Mouse (Mus musculus): ENCODE data around the gene Arhgdib. TPM values are rescaled to one million over a fixed set of nuclear protein-coding genes. Genes with fewer than 3 reads are reported as not detected.
A peak's percentile ranks its signal among the peaks of the same experiment; 100 is the strongest.

Gene Arhgdib
- polyA plus RNA-seq, 1 experiment from 2014 or later = 27.2 TPM

DNA sequence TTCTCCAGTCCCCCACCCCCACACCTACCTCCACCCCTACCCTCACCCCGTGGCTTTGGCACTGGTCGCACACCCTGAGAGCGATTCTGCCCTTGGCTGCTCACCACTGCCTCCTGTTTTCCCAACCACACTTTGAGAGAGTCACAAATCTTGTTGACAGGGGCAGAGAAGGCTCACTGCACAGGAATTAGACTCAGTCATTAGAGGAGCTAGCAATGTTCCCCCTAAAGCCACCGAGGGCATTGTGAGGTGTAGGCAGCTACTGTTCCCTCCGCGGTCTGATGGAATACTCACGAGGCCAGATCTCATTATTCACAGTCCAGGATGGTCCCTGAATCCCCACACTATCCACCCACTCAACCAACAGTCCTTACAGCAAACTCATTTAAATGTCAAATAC lies 15.4 kb upstream of the Arhgdib start:
- no peak overlapping the region for H3K9ac ChIP-seq (ENCODE audit: low read length)
- H3K4me3 ChIP-seq (ENCODE audit: low read depth, low read length) = no peak overlapping the region
- 35% methylated on average over 7 of the region's 7 CpGs for WGBS
- H3K9me3 ChIP-seq (ENCODE audit: control insufficient read depth, low read length) = no peaks in the 10 kb centered on the region
- ATAC-seq (ENCODE audit: insufficient read depth, low FRiP score, low TSS enrichment) = peak; percentile 50; the same call in 1 of the 2 replicates
- H3K27me3 ChIP-seq (ENCODE audit: control insufficient read depth, insufficient read depth, low read length) = no peaks in the 10 kb centered on the region
- no peak for DNase-seq (ENCODE audit: low spot score)
- no peaks in the 10 kb centered on the region; the same call in 1 of the 2 replicates for H3K4me1 ChIP-seq (ENCODE audit: control insufficient read depth, insufficient read depth, low read length)
- no peak overlapping the region for H3K27ac ChIP-seq (ENCODE audit: low read depth, low read length)
- H3K36me3 ChIP-seq (ENCODE audit: control insufficient read depth, insufficient read depth, low read length) = no peaks in the 10 kb centered on the region
- H3K4me2 ChIP-seq (ENCODE audit: low read depth) = no peak overlapping the region

DNA sequence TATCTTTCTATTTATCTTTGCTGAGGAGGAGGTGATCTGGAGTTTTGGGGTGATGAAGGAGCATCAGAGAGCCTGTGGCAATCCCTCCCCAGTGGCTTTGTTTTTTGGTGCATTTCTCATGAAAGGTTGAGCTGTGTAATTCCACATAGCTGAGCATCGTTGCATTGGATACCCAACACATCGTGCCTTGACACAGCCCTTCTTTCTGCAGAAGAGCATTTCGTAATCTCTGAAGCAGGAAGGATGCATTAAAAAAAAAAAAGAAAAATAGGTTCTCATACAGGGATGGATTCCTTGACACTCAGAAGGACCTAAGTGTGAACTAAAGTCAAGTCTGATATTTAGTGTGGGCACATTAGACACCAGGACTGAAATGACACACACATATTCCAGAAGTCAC lies 13.5 kb upstream of the Arhgdib start:
- H3K27ac ChIP-seq (ENCODE audit: low read depth, low read length) = no peak overlapping the region
- H3K9me3 ChIP-seq (ENCODE audit: control insufficient read depth, low read length) = no peaks in the 10 kb centered on the region
- H3K27me3 ChIP-seq (ENCODE audit: control insufficient read depth, insufficient read depth, low read length) = no peaks in the 10 kb centered on the region
- DNase-seq (ENCODE audit: low spot score) (no peak), ATAC-seq (ENCODE audit: insufficient read depth, low FRiP score, low TSS enrichment) (no peak)
- no peaks in the 10 kb centered on the region for H3K36me3 ChIP-seq (ENCODE audit: control insufficient read depth, insufficient read depth, low read length)
- no peak overlapping the region for H3K4me3 ChIP-seq (ENCODE audit: low read depth, low read length)
- H3K9ac ChIP-seq (ENCODE audit: low read length) = no peak overlapping the region
- H3K4me2 ChIP-seq (ENCODE audit: low read depth) = no peak overlapping the region
- H3K4me1 ChIP-seq (ENCODE audit: control insufficient read depth, insufficient read depth, low read length) = no peaks in the 10 kb centered on the region; the same call in 1 of the 2 replicates
- WGBS = 97% methylated on average over 3 of the region's 3 CpGs

DNA sequence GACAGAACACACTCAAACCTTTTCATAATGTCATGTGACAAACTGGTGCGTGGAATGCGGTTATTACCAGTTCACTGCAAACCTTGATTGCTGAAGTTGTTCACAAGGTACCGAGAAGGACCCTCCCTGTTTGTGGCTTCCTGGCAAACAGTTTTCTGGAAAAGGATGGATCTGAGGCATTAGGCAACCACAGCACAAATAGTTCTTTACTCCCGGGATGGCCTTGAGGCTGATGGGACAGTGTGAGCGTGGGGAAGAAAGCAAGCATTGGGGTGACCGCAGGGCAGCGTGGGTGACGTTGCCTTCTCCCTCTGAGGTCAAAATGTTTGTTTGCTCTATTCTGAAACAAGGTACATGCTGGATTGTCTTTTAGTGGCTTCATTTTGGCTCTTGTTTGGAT lies 13.0 kb upstream of the Arhgdib start:
- H3K27ac ChIP-seq (ENCODE audit: low read depth, low read length) = no peak overlapping the region
- H3K27me3 ChIP-seq (ENCODE audit: control insufficient read depth, insufficient read depth, low read length) = no peaks in the 10 kb centered on the region
- no peak overlapping the region for H3K4me3 ChIP-seq (ENCODE audit: low read depth, low read length)
- 89% methylated on average over 8 of the region's 8 CpGs for WGBS
- no peak for ATAC-seq (ENCODE audit: insufficient read depth, low FRiP score, low TSS enrichment)
- no peaks in the 10 kb centered on the region for H3K9me3 ChIP-seq (ENCODE audit: control insufficient read depth, low read length)
- DNase-seq (ENCODE audit: low spot score) = no peak
- no peaks in the 10 kb centered on the region; the same call in 1 of the 2 replicates for H3K4me1 ChIP-seq (ENCODE audit: control insufficient read depth, insufficient read depth, low read length)
- H3K4me2 ChIP-seq (ENCODE audit: low read depth) = no peak overlapping the region
- no peak overlapping the region for H3K9ac ChIP-seq (ENCODE audit: low read length)
- no peaks in the 10 kb centered on the region for H3K36me3 ChIP-seq (ENCODE audit: control insufficient read depth, insufficient read depth, low read length)

DNA sequence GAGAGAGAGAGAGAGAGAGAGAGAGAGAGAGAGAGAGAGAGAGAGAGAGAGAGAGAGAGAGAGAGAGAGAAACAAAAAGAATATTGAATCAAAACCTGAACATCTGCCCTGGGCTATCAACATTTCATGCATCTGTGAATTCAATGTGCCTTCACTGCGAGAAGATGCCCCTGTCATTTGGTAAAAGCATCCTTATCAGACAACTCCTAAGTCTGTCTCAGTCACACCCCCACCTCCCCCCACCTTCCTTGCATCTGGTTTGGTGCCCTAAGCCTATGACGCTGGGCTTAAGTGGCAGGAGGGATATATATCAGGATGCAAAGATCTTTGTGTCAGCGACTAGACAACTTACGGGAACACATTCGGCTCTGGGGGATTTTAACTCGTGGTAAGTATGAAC lies 12.5 kb upstream of the Arhgdib start:
- Histone ChIP-seq H3K27me3 (ENCODE audit: control insufficient read depth, insufficient read depth, low read length) (no peaks in the 10 kb centered on the region), H3K9ac (ENCODE audit: low read length) (no peak overlapping the region), H3K9me3 (ENCODE audit: control insufficient read depth, low read length) (no peaks in the 10 kb centered on the region), H3K4me3 (ENCODE audit: low read depth, low read length) (no peak overlapping the region), H3K4me1 (ENCODE audit: control insufficient read depth, insufficient read depth, low read length) (no peaks in the 10 kb centered on the region; the same call in 1 of the 2 replicates), H3K36me3 (ENCODE audit: control insufficient read depth, insufficient read depth, low read length) (no peaks in the 10 kb centered on the region), H3K4me2 (ENCODE audit: low read depth) (no peak overlapping the region), H3K27ac (ENCODE audit: low read depth, low read length) (no peak overlapping the region)
- 88% methylated on average over 6 of the region's 6 CpGs for WGBS
- no peak for DNase-seq (ENCODE audit: low spot score)
- no peak for ATAC-seq (ENCODE audit: insufficient read depth, low FRiP score, low TSS enrichment)

DNA sequence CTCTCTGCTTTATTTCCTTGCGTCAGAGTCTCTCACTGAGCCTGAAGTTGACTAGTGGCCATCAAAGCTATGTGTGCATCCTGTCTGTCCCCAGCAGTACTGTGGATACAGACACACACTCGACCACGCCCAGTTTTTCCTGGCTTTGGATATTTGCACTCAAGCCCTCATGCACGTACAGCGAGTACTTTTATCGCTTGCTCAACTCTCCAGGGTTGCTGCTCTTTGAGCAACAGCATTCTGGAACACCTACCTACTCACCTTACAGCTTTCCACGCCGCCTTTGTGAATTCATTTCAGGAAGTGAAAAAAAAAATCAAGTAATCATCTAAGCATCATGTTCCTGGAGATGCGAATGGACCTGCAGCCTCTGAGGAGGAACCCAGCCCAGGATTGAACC lies 11.2 kb upstream of the Arhgdib start:
- no peaks in the 10 kb centered on the region for H3K27me3 ChIP-seq (ENCODE audit: control insufficient read depth, insufficient read depth, low read length)
- no peaks in the 10 kb centered on the region; the same call in 1 of the 2 replicates for H3K4me1 ChIP-seq (ENCODE audit: control insufficient read depth, insufficient read depth, low read length)
- WGBS = 94% methylated on average over 9 of the region's 9 CpGs
- H3K36me3 ChIP-seq (ENCODE audit: control insufficient read depth, insufficient read depth, low read length) = no peaks in the 10 kb centered on the region
- H3K9ac ChIP-seq (ENCODE audit: low read length) = no peak overlapping the region
- H3K9me3 ChIP-seq (ENCODE audit: control insufficient read depth, low read length) = no peaks in the 10 kb centered on the region
- no peak overlapping the region for H3K27ac ChIP-seq (ENCODE audit: low read depth, low read length)
- H3K4me3 ChIP-seq (ENCODE audit: low read depth, low read length) = no peak overlapping the region
- DNase-seq (ENCODE audit: low spot score) (no peak), ATAC-seq (ENCODE audit: insufficient read depth, low FRiP score, low TSS enrichment) (no peak)
- H3K4me2 ChIP-seq (ENCODE audit: low read depth) = no peak overlapping the region

DNA sequence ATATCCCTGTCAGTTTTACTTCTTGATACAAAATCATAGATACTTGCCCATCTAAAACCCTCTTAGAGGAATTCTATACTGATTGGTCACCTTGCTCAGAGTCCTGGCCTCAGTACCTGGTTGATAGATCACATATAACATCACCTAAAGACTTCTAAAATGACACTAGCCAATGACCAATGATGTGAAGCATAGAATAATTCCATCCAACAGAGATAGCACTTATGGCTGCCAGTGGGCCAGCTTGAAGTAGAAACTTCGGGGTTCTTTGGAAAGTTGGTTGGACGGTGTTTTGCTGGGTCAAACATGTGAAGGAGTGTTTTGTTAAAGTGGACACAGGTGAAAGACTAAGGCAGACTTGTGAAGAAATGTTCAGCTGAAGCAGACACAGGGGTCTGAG lies 8.5 kb upstream of the Arhgdib start:
- H3K4me2 ChIP-seq (ENCODE audit: low read depth) = no peak overlapping the region
- WGBS = 90% methylated on average over 2 of the region's 2 CpGs
- no peak for DNase-seq (ENCODE audit: low spot score)

DNA sequence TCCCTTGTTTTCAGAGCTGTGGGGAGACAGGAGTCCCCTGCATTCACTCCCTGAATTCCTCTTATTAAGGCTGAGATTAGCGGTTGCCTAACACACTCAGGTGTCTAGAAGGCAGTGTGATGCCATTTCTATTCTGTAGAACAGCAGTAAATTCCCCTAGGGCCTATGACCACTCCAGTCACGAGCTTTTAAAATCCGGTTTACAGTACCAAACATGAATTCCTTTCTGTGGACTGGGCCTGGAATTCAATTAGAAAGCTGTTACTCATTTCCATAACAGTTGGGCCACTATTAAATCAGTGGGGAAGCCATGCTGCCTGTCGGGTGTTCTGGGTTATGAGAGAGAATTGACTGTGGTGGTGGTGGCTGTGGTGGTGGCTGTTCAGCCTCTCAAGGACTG lies 6.0 kb upstream of the Arhgdib start:
- no peak overlapping the region for H3K9ac ChIP-seq (ENCODE audit: low read length)
- ATAC-seq (ENCODE audit: insufficient read depth, low FRiP score, low TSS enrichment) (no peak), DNase-seq (ENCODE audit: low spot score) (no peak)
- H3K36me3 ChIP-seq (ENCODE audit: control insufficient read depth, insufficient read depth, low read length) = no peaks in the 10 kb centered on the region
- no peak overlapping the region for H3K27ac ChIP-seq (ENCODE audit: low read depth, low read length)
- no peak overlapping the region for H3K4me2 ChIP-seq (ENCODE audit: low read depth)
- no peak overlapping the region for H3K4me3 ChIP-seq (ENCODE audit: low read depth, low read length)
- no peaks in the 10 kb centered on the region for H3K27me3 ChIP-seq (ENCODE audit: control insufficient read depth, insufficient read depth, low read length)
- WGBS = 34% methylated on average over 4 of the region's 4 CpGs
- no peaks in the 10 kb centered on the region for H3K4me1 ChIP-seq (ENCODE audit: control insufficient read depth, insufficient read depth, low read length)
- H3K9me3 ChIP-seq (ENCODE audit: control insufficient read depth, low read length) = no peaks in the 10 kb centered on the region

More for the DNA sequence above, 8.5 kb upstream of the Arhgdib start:
- H3K9ac ChIP-seq (ENCODE audit: low read length) = no peak overlapping the region
- no peaks in the 10 kb centered on the region for H3K36me3 ChIP-seq (ENCODE audit: control insufficient read depth, insufficient read depth, low read length)
- H3K27ac ChIP-seq (ENCODE audit: low read depth, low read length) = no peak overlapping the region
- no peaks in the 10 kb centered on the region for H3K4me1 ChIP-seq (ENCODE audit: control insufficient read depth, insufficient read depth, low read length)
- no peak for ATAC-seq (ENCODE audit: insufficient read depth, low FRiP score, low TSS enrichment)
- no peaks in the 10 kb centered on the region for H3K27me3 ChIP-seq (ENCODE audit: control insufficient read depth, insufficient read depth, low read length)
- H3K4me3 ChIP-seq (ENCODE audit: low read depth, low read length) = no peak overlapping the region
- no peaks in the 10 kb centered on the region for H3K9me3 ChIP-seq (ENCODE audit: control insufficient read depth, low read length)

DNA sequence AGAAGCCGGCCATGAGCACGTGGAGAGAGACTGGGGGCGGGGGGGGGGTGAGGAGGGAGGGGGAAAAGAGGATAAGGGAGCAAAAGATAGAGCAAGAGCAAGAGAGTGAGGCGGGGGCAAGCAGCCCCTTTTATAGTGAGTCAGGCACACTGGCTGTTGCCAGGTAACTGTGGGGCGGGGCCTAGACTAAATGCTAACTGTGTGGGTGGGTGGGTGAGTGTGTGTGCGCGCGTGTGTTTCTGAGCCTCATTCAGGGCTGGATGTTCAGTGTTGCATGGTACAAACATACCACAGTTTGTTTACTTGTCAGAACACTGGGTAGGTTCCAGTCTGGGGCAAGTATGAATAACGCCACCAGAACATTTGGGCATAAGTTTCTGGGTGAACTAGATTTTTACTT lies 5.2 kb upstream of the Arhgdib start:
- no peak overlapping the region for H3K27ac ChIP-seq (ENCODE audit: low read depth, low read length)
- no peak overlapping the region for H3K4me3 ChIP-seq (ENCODE audit: low read depth, low read length)
- WGBS = 66% methylated on average over 9 of the region's 9 CpGs
- ATAC-seq (ENCODE audit: insufficient read depth, low FRiP score, low TSS enrichment) (no peak), DNase-seq (ENCODE audit: low spot score) (no peak)
- no peak overlapping the region for H3K4me2 ChIP-seq (ENCODE audit: low read depth)
- no peaks in the 10 kb centered on the region for H3K9me3 ChIP-seq (ENCODE audit: control insufficient read depth, low read length)
- H3K36me3 ChIP-seq (ENCODE audit: control insufficient read depth, insufficient read depth, low read length) = no peaks in the 10 kb centered on the region
- H3K4me1 ChIP-seq (ENCODE audit: control insufficient read depth, insufficient read depth, low read length) = no peaks in the 10 kb centered on the region
- no peaks in the 10 kb centered on the region for H3K27me3 ChIP-seq (ENCODE audit: control insufficient read depth, insufficient read depth, low read length)
- no peak overlapping the region for H3K9ac ChIP-seq (ENCODE audit: low read length)

DNA sequence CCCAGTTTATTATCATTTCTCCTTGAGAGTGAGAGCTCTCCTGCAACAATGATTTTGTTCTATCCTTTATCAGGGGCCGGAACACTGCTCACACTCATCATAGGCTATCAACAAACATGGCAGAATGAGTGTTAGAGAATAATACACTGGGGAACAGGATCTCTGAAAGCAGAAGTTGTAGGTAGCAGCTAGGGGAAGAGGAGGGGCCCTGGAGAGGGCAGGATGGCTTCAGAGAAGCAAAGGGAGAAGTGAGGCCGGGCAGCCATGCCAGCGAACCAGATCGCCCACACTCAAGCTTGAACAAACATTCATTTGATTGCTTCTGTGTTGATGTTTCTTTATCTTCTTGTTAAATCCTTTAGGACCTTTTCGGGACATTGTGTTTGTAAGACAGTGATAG lies 4.5 kb upstream of the Arhgdib start:
- no peak overlapping the region for H3K9ac ChIP-seq (ENCODE audit: low read length)
- WGBS = 86% methylated on average over 5 of the region's 5 CpGs
- ATAC-seq (ENCODE audit: insufficient read depth, low FRiP score, low TSS enrichment) = no peak

More for the DNA sequence above, 4.5 kb upstream of the Arhgdib start:
- Histone ChIP-seq H3K36me3 (ENCODE audit: control insufficient read depth, insufficient read depth, low read length) (no peaks in the 10 kb centered on the region), H3K4me3 (ENCODE audit: low read depth, low read length) (no peak overlapping the region), H3K27ac (ENCODE audit: low read depth, low read length) (no peak overlapping the region), H3K4me2 (ENCODE audit: low read depth) (no peak overlapping the region), H3K27me3 (ENCODE audit: control insufficient read depth, insufficient read depth, low read length) (no peaks in the 10 kb centered on the region), H3K9me3 (ENCODE audit: control insufficient read depth, low read length) (no peaks in the 10 kb centered on the region), H3K4me1 (ENCODE audit: control insufficient read depth, insufficient read depth, low read length) (no peaks in the 10 kb centered on the region)
- no peak for DNase-seq (ENCODE audit: low spot score)
